Mouse (Mus musculus) heart, adult 2 months (tissue): ENCODE results near the gene Fhdc1.

Source experiments
- CTCF ChIP-seq: fragments of 200-600 bp; IDR thresholded peaks from 2 replicates; pipeline ENCODE4 v1.8.1; 2022; ENCODE audit warnings: antibody characterized with exemption, mild to moderate bottlenecking, moderate library complexity
- EP300 ChIP-seq: fragments of 200-500 bp; IDR thresholded peaks from 2 replicates; pipeline ENCODE4 v1.6.1; 2011; ENCODE audit warnings: low read depth, low read length, control low read depth; ENCODE audit not compliant: insufficient read depth
- POLR2A ChIP-seq: fragments of 200-500 bp; IDR thresholded peaks from 2 replicates; pipeline ENCODE4 v1.6.1; 2011; ENCODE audit warnings: mild to moderate bottlenecking, low read depth, low read length, control low read depth; ENCODE audit not compliant: insufficient read depth

GRCm38 (mm10) chr3:84472955-84473354 is 7.3 kb downstream of the Fhdc1 start:
- TF ChIP-seq CTCF (no peak), POLR2A (no peak), EP300 (no peak)
